Mouse (Mus musculus) CH12.LX (cell line): ENCODE results near the gene Cdh16. TPM values are rescaled to one million over a fixed set of nuclear protein-coding genes. Genes with fewer than 3 reads are reported as not detected.
A peak's percentile ranks its signal among the peaks of the same experiment; 100 is the strongest.

Experiments
- DNase-seq: peaks from one replicate; pipeline ENCODE4 v3.0.0-alpha.2; 2013; ENCODE audit errors: extremely low read depth
- H3K27ac ChIP-seq: 2 replicates; pipeline ENCODE4 v1.5.1; 2012; ENCODE audit warnings: low read depth, mild to moderate bottlenecking, control low read depth, moderate library complexity; ENCODE audit not compliant: insufficient read depth
- H3K27me3 ChIP-seq: replicated peaks from 2 replicates; pipeline ENCODE3; 2012; ENCODE audit warnings: inconsistent platforms
- H3K36me3 ChIP-seq, 2 experiments: replicated peaks in 1 of 2; 2 replicates each; pipeline versions ENCODE3 to v1.6.1; 2012; ENCODE audit warnings: inconsistent platforms in 1 of 2, low read length in 1 of 2, mild to moderate bottlenecking in 1 of 2, mixed read lengths in 1 of 2, moderate library complexity in 1 of 2; ENCODE audit not compliant: control insufficient read depth in 1 of 2, insufficient read depth in 1 of 2
- H3K4me1 ChIP-seq, 2 experiments: 2 replicates each; pipeline ENCODE4 v1.6.1; 2012; ENCODE audit warnings: inconsistent platforms in 1 of 2, moderate library complexity in 1 of 2; ENCODE audit not compliant: insufficient read depth in 2 of 2, control insufficient read depth in 1 of 2
- H3K4me2 ChIP-seq: 2 replicates; pipeline ENCODE4 v1.6.1; 2012; ENCODE audit warnings: low read depth, mild to moderate bottlenecking, control low read depth; ENCODE audit not compliant: poor library complexity, insufficient read depth, severe bottlenecking
- H3K4me3 ChIP-seq, 3 experiments: fragments of 150-350 bp in 1 of 3; sonication (generic) in 1 of 3; replicated peaks in 1 of 3; 2 replicates each; pipeline versions ENCODE3 to v1.5.1; 2011 to 2012; ENCODE audit warnings: low read depth in 2 of 3, low read length in 2 of 3, mild to moderate bottlenecking in 2 of 3, moderate library complexity in 2 of 3, control low read depth in 1 of 3, improper control_type of control experiment in 1 of 3, inconsistent platforms in 1 of 3, mixed read lengths in 1 of 3; ENCODE audit not compliant: poor library complexity in 1 of 3
- H3K79me2 ChIP-seq: replicated peaks from 2 replicates; pipeline ENCODE4 v1.6.1; 2012; ENCODE audit warnings: mild to moderate bottlenecking, moderate library complexity; ENCODE audit not compliant: control insufficient read depth, poor library complexity, insufficient read depth, severe bottlenecking; ENCODE audit errors: extremely low read depth
- H3K9ac ChIP-seq: 2 replicates; pipeline ENCODE4 v1.6.1; 2012; ENCODE audit warnings: low read depth, mild to moderate bottlenecking, control low read depth, moderate library complexity; ENCODE audit not compliant: insufficient read depth
- H3K9me3 ChIP-seq: replicated peaks from 2 replicates; pipeline ENCODE3; 2012; ENCODE audit warnings: low read length, inconsistent platforms, mixed read lengths
- CHD1 ChIP-seq: IDR thresholded peaks from 2 replicates; pipeline ENCODE4 v1.6.1; 2012; ENCODE audit warnings: low read depth, low read length, improper control_type of control experiment, inconsistent platforms
- CTCF ChIP-seq, 2 experiments: IDR thresholded peaks in 1 of 2; conservative IDR thresholded peaks in 1 of 2; 2 replicates each; pipeline ENCODE4 v1.5.1; 2011 to 2012; ENCODE audit warnings: low read depth in 2 of 2, low read length in 2 of 2, improper control_type of control experiment in 1 of 2, inconsistent platforms in 1 of 2, mild to moderate bottlenecking in 1 of 2, moderate library complexity in 1 of 2
- E2F4 ChIP-seq: IDR thresholded peaks from 2 replicates; pipeline ENCODE4 v1.6.1; 2011; ENCODE audit warnings: low read depth, low read length, improper control_type of control experiment; ENCODE audit not compliant: insufficient replicate concordance
- ELF1 ChIP-seq: IDR thresholded peaks from 2 replicates; pipeline ENCODE4 v1.6.1; 2014; ENCODE audit warnings: low read depth, mild to moderate bottlenecking, inconsistent platforms, low read length, improper control_type of control experiment
- GABPA ChIP-seq: IDR thresholded peaks from 2 replicates; pipeline ENCODE4 v1.6.1; 2012; ENCODE audit warnings: low read depth, low read length, improper control_type of control experiment, inconsistent platforms; ENCODE audit not compliant: insufficient replicate concordance
- IRF4 ChIP-seq: IDR thresholded peaks from 2 replicates; pipeline ENCODE4 v1.6.1; 2014; ENCODE audit warnings: low read depth, mild to moderate bottlenecking, inconsistent platforms, low read length, improper control_type of control experiment
- JUND ChIP-seq: conservative IDR thresholded peaks from 2 replicates; pipeline ENCODE4 v1.6.1; 2011; ENCODE audit warnings: low read depth, low read length, improper control_type of control experiment
- MAFK ChIP-seq: IDR thresholded peaks from 2 replicates; pipeline ENCODE4 v1.6.1; 2011; ENCODE audit warnings: low read length, improper control_type of control experiment; ENCODE audit not compliant: insufficient replicate concordance
- MAX ChIP-seq: IDR thresholded peaks from 2 replicates; pipeline ENCODE4 v1.6.1; 2011; ENCODE audit warnings: low read length, improper control_type of control experiment
- MAZ ChIP-seq: IDR thresholded peaks from 2 replicates; pipeline ENCODE4 v1.6.1; 2012; ENCODE audit warnings: low read depth, mild to moderate bottlenecking, inconsistent platforms, low read length, improper control_type of control experiment, moderate library complexity
- MEF2A ChIP-seq: IDR thresholded peaks from 2 replicates; pipeline ENCODE4 v1.6.1; 2014; ENCODE audit warnings: low read depth, mild to moderate bottlenecking, inconsistent platforms, low read length, improper control_type of control experiment, borderline replicate concordance
- MYC ChIP-seq: IDR thresholded peaks from 2 replicates; pipeline ENCODE4 v1.6.1; 2011; ENCODE audit warnings: low read depth, mild to moderate bottlenecking, improper control_type of control experiment, low read length
- NELFE ChIP-seq: IDR thresholded peaks from 2 replicates; pipeline ENCODE4 v1.6.1; 2011; ENCODE audit warnings: low read depth, low read length, improper control_type of control experiment
- NRF1 ChIP-seq: IDR thresholded peaks from 2 replicates; pipeline ENCODE4 v1.6.1; 2014; ENCODE audit warnings: low read depth, mild to moderate bottlenecking, inconsistent platforms, low read length, improper control_type of control experiment, moderate library complexity
- POLR2A ChIP-seq: IDR thresholded peaks from 2 replicates; pipeline ENCODE4 v1.6.1; 2011; ENCODE audit warnings: low read depth, mild to moderate bottlenecking, improper control_type of control experiment, low read length
- SMC3 ChIP-seq: IDR thresholded peaks from 2 replicates; pipeline ENCODE4 v1.6.1; 2011; ENCODE audit warnings: low read depth, low read length, improper control_type of control experiment
- ZC3H11A ChIP-seq: IDR thresholded peaks from 2 replicates; pipeline ENCODE4 v1.6.1; 2012; ENCODE audit warnings: low read depth, mild to moderate bottlenecking, inconsistent platforms, low read length, improper control_type of control experiment
- dilution Hi-C: fragments of 300-500 bp; cut with MboI; formaldehyde crosslinking; loops from 2 replicates; pipeline ENCODE4 v1.14.3; 2020; ENCODE audit warnings: low sequenced_read_pairs; ENCODE audit not compliant: extremely low pct_unique_long_range_greater_than_20kb, extremely low pct_ligation_motif_present
- in situ Hi-C: fragments of 300-500 bp; cut with MboI; formaldehyde crosslinking; loops from 3 replicates; pipeline ENCODE4 v1.14.3; 2019; ENCODE audit warnings: low sequenced_read_pairs, low pct_ligation_motif_present, low pct_unique_long_range_greater_than_20kb, mixed read lengths
- polyA plus RNA-seq: library from polyadenylated mRNA; unstranded; fragments of >175 nt; gene quantifications from 2 replicates; pipeline ENCODE4 v1.2.1, GENCODE M21; 2012; ENCODE audit warnings: low read depth; ENCODE audit not compliant: insufficient read length
- total RNA-seq, 2 experiments: library from RNA; depleted of rRNA; stranded (reverse); fragments of 300-350 nt in 1 of 2; fragments of >200 nt in 1 of 2; gene quantifications; 2 replicates each; pipeline ENCODE4 v1.2.3; 2012 to 2014

The Cdh16 gene
- total and polyA plus RNA-seq, 3 experiments, result not detected

DNA sequence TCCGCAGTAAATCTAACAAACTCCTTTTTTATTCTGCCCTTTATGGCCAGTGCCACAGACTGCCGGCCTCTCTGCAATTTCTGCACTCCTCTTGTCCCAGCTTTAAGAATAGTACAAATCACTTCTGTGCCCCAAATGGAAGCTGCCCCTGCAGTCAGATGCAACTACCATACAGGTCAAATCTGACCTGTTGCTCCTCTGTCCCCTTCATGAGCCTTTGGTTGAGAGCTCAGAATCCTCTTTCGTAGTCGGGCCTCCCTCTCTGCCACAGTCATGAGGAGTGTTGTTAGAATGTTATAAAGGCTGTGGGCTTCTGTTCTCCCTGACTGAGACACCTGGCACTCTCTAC lies 21.0 kb downstream of the Cdh16 start:
- Histone ChIP-seq H3K4me2 (no peak overlapping the region), H3K27me3 (no peaks in the 10 kb centered on the region), H3K9me3 (no peaks in the 10 kb centered on the region), H3K4me1 (peaks cover 4 to 31% of the 10 kb centered on the region in 2 experiments; a peak in 3 of 4 replicates), H3K4me3 (no peak overlapping the region), H3K27ac (no peak overlapping the region), H3K79me2 (no peaks in the 10 kb centered on the region), H3K36me3 (peaks cover 0 to 11% of the 10 kb centered on the region in 2 experiments), H3K9ac (no peak overlapping the region)
- no peak for DNase-seq
- in situ Hi-C loops (loop anchor here (10.0 kb wide), 1 partner anchor 142 kb away; no protein-coding TSS in a partner anchor), dilution Hi-C loops (no loop called here)
- no peak for TF ChIP-seq ZC3H11A
- TF ChIP-seq CHD1, result no peak
- no peak for TF ChIP-seq GABPA
- TF ChIP-seq NELFE, result no peak
- TF ChIP-seq MAX, result no peak

- dilution Hi-C loops, result no loop called here
- Histone ChIP-seq H3K9me3 (no peaks in the 10 kb centered on the region), H3K4me3 (no peak overlapping the region), H3K36me3 (peaks cover 0 to 14% of the 10 kb centered on the region in 2 experiments), H3K9ac (no peak overlapping the region), H3K4me2 (no peak overlapping the region), H3K27me3 (no peaks in the 10 kb centered on the region), H3K4me1 (peaks cover 4 to 25% of the 10 kb centered on the region in 2 experiments; a peak in 3 of 4 replicates), H3K27ac (no peak overlapping the region), H3K79me2 (no peaks in the 10 kb centered on the region)
- 0 out of 2 replicates have a peak, but pooled peaks have one; percentile 35 for TF ChIP-seq MEF2A
- TF ChIP-seq E2F4, result no peak
- no peak for TF ChIP-seq MAFK
- TF ChIP-seq MAZ, result 0 out of 2 replicates have a peak, but pooled peaks have one; percentile 34
- peak; percentile 95 for TF ChIP-seq SMC3
- TF ChIP-seq MYC, result peak; percentile 56; the same call in 1 of the 2 replicates
- 0 out of 2 replicates have a peak, but pooled peaks have one; percentile 17 for TF ChIP-seq JUND
- no peak for TF ChIP-seq NRF1
- peak; percentile 87 to 99 for TF ChIP-seq CTCF (conservative IDR thresholded peaks at IDR 0.05 in 1 of 2, IDR thresholded peaks at IDR 0.05 in 1 of 2; ENCODE audit: low read depth in 2 of 2, low read length in 2 of 2)
- peak; percentile 53 for TF ChIP-seq IRF4
- TF ChIP-seq POLR2A, result no peak
- TF ChIP-seq ELF1, result peak; percentile 40; the same call in 1 of the 2 replicates
- TF ChIP-seq NELFE, result peak; percentile 63; the same call in 1 of the 2 replicates
- in situ Hi-C loops, result loop anchor here (10.0 kb wide), 1 partner anchor 142 kb away; no protein-coding TSS in a partner anchor
- DNase-seq, result peak; percentile 88
Observed at GRCm38 (mm10) chr8:104602468-104603244, 21.5 kb downstream of the Cdh16 start.
